Mouse (Mus musculus) MEL-GATA-1-ER (cell line): ENCODE measurements around the gene Cacna1d.

Experiments
- DNase-seq: peaks from one replicate; pipeline ENCODE4 v3.0.0-alpha.2; 2012; ENCODE audit warnings: low read depth; ENCODE audit errors: extremely low read depth

The Cacna1d gene

GRCm38 (mm10) chr14:30271856-30272255, 219.4 kb downstream of the Cacna1d start:
- DNase-seq = no peak

- no peak for DNase-seq
These were observed 220.9 kb downstream of the Cacna1d start for GRCm38 (mm10) chr14:30270350-30270749.

- DNase-seq = peak; percentile 2
These were observed 225.5 kb downstream of the Cacna1d start for GRCm38 (mm10) chr14:30265728-30266127.

GRCm38 (mm10) chr14:30261561-30262251, 229.5 kb downstream of the Cacna1d start:
- no peak for DNase-seq

GRCm38 (mm10) chr14:30257626-30258025, 233.6 kb downstream of the Cacna1d start:
- no peak for DNase-seq

- no peak for DNase-seq
These were observed 234.8 kb downstream of the Cacna1d start for GRCm38 (mm10) chr14:30256486-30256885.

- no peak for DNase-seq
These were observed 235.4 kb downstream of the Cacna1d start for GRCm38 (mm10) chr14:30255701-30256400.

GRCm38 (mm10) chr14:30254776-30255175, 236.5 kb downstream of the Cacna1d start:
- no peak for DNase-seq

GRCm38 (mm10) chr14:30252824-30253223, 238.4 kb downstream of the Cacna1d start:
- DNase-seq = no peak

- no peak for DNase-seq
These were observed 239.9 kb downstream of the Cacna1d start for GRCm38 (mm10) chr14:30251351-30251750.

GRCm38 (mm10) chr14:30249591-30249990, 241.7 kb downstream of the Cacna1d start:
- no peak for DNase-seq

- DNase-seq = no peak
These were observed 242.4 kb downstream of the Cacna1d start for GRCm38 (mm10) chr14:30248811-30249210.

- DNase-seq = no peak
These were observed 243.1 kb downstream of the Cacna1d start for GRCm38 (mm10) chr14:30248121-30248520.

GRCm38 (mm10) chr14:30247606-30248005, 243.6 kb downstream of the Cacna1d start:
- DNase-seq = no peak

- no peak for DNase-seq
These were observed 246.5 kb downstream of the Cacna1d start for GRCm38 (mm10) chr14:30244776-30245175.

- DNase-seq = no peak
These were observed 248.4 kb downstream of the Cacna1d start for GRCm38 (mm10) chr14:30242818-30243205.

GRCm38 (mm10) chr14:30242166-30242817, 249.0 kb downstream of the Cacna1d start:
- DNase-seq = no peak

- no peak for DNase-seq
These were observed 250.2 kb downstream of the Cacna1d start for GRCm38 (mm10) chr14:30240916-30241515.

GRCm38 (mm10) chr14:30238807-30239206, 252.4 kb downstream of the Cacna1d start:
- no peak for DNase-seq

- no peak for DNase-seq
These were observed 266.1 kb downstream of the Cacna1d start for GRCm38 (mm10) chr14:30225161-30225560.

- no peak for DNase-seq
These were observed 269.2 kb downstream of the Cacna1d start for GRCm38 (mm10) chr14:30222101-30222500.

- no peak for DNase-seq
These were observed 271.4 kb downstream of the Cacna1d start for GRCm38 (mm10) chr14:30219851-30220250.
